Mouse (Mus musculus): ENCODE results near the gene Lrrc75a. TPM values are rescaled to one million over a fixed set of nuclear protein-coding genes. Genes with fewer than 3 reads are reported as not detected.

Gene Lrrc75a
- total RNA-seq, 2 experiments from 2014 or later: 13.0 to 14.2 TPM

GRCm38 (mm10) chr11:62646958-62647515, 1.3 kb downstream of the Lrrc75a start:
- DNase-seq (ENCODE audit: extremely low spot score in 1 of 2, low spot score in 2 of 2): no peak
- intact Hi-C loops (cut with DNase I): no loop called here

- DNase-seq (ENCODE audit: extremely low spot score in 1 of 2, low spot score in 2 of 2): no peak
- intact Hi-C loops (cut with DNase I): no loop called here
Observed at GRCm38 (mm10) chr11:62646495-62646843, 1.9 kb downstream of the Lrrc75a start.

- DNase-seq (ENCODE audit: extremely low spot score in 1 of 2, low spot score in 2 of 2): peak in 1 of 2 experiments; percentile 81
- intact Hi-C loops (cut with DNase I): no loop called here
Observed at GRCm38 (mm10) chr11:62645732-62646494, 2.4 kb downstream of the Lrrc75a start.

- intact Hi-C loops (cut with DNase I): no loop called here
- peak in 1 of 2 experiments; percentile 42 for DNase-seq (ENCODE audit: extremely low spot score in 1 of 2, low spot score in 2 of 2)
Observed at GRCm38 (mm10) chr11:62645337-62645675, 3.0 kb downstream of the Lrrc75a start.

DNA sequence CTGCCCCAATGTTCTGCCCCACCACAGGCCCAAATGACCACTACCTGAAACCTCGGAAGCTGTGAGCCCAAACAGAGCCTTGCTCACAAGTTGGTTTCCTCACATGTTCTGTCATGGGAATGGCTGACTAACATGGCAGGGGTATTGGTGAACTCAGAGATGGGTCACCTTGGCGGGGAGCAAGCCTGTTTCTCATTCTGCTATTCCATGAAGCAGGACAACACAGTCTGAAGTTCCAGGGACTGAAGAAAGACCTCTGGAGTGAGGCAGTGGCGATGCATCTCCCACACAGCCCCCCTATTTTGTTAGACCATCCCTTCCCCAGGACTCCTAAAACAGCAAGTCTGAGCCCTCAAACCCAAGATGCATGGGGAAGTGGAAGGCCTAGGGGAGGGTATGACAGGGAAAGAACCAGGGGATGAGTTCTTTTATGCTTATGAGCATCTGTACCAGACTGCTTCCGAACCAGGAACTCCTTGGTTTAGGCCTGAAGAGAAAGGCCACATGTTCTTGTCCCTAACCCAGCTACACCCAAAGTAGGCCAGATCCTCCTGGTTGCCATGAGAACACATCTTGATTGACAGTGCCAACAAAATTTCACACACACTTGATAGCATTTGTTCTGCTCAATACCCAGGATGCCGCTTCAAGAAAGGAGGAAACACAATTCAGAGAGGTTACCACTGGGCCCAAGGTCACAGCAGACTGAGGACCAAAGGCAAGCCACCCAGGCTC, 3.6 kb downstream of the Lrrc75a start:
- DNase-seq (ENCODE audit: extremely low spot score in 1 of 2, low spot score in 2 of 2): no peak
- intact Hi-C loops (cut with DNase I): no loop called here

DNA sequence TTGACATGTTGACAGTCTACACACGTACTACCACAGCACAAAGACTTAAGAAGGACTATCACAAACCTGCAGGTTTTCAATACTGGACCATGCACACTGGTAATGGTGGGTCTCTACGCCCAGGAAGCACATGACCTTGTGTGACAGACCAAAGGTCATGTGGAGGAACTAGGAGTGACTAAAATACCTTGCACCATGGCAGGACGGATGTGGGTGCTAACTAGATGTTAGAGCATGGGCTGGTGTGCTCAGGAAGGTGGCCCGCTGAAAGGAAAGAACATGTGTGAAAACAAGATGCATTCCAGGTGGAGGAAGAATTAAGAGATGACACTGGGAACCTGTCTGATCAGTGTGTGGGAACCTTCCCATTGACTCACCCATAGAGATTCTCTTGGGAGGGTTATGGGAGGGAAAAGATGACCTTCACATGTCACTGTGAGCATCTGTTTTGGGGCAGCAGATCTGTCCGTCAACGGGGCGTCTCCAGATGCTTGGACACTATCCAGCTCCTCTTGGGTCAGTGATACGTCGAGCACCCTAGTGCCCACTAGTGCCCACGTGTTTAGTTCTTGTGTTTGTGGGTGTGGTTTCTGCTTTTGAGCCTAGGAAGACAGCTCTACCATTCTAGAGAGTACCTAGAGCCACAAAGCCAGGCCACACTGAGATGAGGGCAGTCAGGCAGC, 4.5 kb downstream of the Lrrc75a start:
- no peak for DNase-seq (ENCODE audit: extremely low spot score in 1 of 2, low spot score in 2 of 2)
- intact Hi-C loops (cut with DNase I): no loop called here

DNA sequence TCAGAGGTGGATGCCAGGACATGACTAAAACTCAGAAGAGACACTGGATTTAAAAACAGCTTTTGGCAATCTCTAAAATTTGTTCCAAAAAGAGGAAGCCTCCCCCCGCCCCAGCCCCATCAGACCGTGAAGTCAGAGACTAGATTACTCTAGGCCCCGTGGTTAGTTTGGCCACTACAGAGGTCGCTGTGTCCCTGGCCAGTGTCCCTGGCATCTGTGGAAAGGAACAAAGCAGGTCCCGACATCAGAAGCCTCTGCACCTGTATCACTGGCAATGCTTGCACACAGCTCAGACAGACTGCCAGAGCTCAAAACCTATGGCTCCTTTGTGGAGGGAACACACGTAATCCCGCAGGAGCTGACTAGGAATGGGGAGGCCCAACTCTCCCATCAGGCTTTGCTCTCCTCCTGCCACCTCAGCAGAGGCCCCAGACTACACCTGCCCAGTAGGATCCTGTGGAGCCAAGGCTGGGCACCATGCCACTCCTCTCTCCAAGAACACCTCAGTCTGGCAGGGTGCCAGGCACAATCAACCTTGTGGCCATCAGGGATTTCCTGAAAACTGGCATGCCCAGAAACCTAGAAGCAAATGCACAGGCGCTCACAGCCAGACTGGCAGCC, 5.2 kb downstream of the Lrrc75a start:
- intact Hi-C loops (cut with DNase I): no loop called here
- DNase-seq (ENCODE audit: extremely low spot score in 1 of 2, low spot score in 2 of 2): peak in 1 of 2 experiments; percentile 65

DNA sequence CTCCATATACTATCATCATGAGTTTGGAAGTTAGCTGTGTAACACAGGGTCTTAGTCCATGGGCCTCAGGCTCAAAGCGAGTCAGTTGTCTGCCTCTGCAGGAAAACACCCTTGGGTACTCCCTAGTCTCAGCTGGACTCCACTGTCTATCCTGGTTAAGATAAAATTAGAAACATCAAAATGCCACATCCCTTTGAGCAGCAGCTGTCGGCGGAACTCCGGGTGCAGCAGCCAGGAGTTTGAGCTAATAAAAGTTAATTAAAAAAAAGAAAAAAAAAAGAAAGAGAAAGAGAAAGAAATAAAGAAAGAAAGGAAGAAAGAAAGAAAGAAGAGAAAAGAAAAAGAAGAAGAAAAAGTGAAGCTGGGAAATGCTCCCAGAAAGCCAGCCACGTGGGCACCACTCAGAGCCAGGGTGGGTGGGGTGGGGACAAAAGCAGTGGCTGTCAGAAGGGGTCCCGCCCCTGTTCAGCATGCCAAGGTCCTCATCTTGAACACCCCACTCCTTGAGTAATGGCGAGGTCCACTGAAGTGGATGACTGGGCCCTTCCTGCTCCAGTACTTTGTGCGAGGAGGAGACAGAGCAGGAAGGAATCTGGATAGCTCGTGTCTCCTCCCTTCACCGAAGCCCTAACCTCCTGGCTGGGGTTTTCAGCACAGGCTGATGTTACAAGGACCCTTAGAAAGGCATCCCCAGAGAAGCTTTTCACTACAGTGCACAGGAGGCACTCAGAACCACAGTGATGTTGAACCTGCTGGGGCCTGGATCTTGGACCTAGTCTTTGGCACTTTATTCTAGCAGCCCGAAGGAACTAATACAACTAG, 6.1 kb downstream of the Lrrc75a start:
- intact Hi-C loops (cut with DNase I): no loop called here
- no peak for DNase-seq (ENCODE audit: extremely low spot score in 1 of 2, low spot score in 2 of 2)

GRCm38 (mm10) chr11:62640378-62640777, 7.9 kb downstream of the Lrrc75a start:
- intact Hi-C loops (cut with DNase I): no loop called here
- no peak for DNase-seq (ENCODE audit: extremely low spot score in 1 of 2, low spot score in 2 of 2)

- DNase-seq (ENCODE audit: extremely low spot score in 1 of 2, low spot score in 2 of 2): no peak
Observed at GRCm38 (mm10) chr11:62638402-62638801, 9.9 kb downstream of the Lrrc75a start.

DNA sequence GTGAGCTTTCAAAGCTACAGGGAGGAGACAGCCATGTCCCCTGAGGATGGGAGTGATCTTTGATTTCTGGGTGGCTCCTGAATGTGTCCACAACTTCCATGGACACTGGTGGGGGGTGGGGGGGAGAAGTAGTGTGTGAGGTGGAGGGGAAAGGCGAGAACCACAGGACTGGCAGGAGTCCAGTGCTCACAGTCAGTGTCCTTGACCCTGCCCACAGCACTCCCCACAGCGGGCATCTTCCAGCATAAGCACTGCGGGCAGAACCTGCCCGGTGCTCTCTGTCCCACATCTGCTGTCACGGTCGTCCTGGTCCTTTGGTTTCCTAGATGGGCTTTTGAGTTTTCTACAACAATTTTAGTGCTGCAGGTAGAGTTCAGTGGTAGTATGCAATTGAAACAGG, 10.5 kb downstream of the Lrrc75a start:
- DNase-seq (ENCODE audit: extremely low spot score in 1 of 2, low spot score in 2 of 2): peak in 1 of 2 experiments; percentile 39
- intact Hi-C loops (cut with DNase I): no loop called here

More at GRCm38 (mm10) chr11:62638402-62638801, 9.9 kb downstream of the Lrrc75a start:
- intact Hi-C loops (cut with DNase I): no loop called here

DNA sequence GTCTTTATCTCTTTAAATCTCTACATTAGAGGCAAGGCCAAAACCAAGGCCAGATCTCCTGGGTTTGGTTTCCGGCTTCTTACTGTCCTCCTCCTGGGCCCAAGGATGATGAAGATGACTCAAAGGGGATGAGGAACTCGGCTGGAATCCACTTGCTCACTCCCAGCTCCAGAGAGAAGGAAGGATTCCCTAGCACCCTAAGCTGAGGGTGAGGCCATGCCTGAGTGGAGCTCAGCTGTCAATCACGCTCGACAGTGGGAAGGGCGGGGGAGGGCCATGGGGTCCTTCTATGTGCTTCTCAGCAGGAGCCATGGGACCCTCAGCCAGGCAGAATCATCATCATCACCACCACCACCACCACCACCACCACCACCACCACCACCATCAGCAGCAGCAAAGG, 10.9 kb downstream of the Lrrc75a start:
- DNase-seq (ENCODE audit: extremely low spot score in 1 of 2, low spot score in 2 of 2): peak in 1 of 2 experiments; percentile 34
- intact Hi-C loops (cut with DNase I): no loop called here

GRCm38 (mm10) chr11:62636840-62637221, 11.5 kb downstream of the Lrrc75a start:
- DNase-seq (ENCODE audit: extremely low spot score in 1 of 2, low spot score in 2 of 2): peak in 1 of 2 experiments; percentile 40
- intact Hi-C loops (cut with DNase I): no loop called here

- intact Hi-C loops (cut with DNase I): no loop called here
- DNase-seq (ENCODE audit: extremely low spot score in 1 of 2, low spot score in 2 of 2): no peak
Observed at GRCm38 (mm10) chr11:62636105-62636839, 12.1 kb downstream of the Lrrc75a start.

DNA sequence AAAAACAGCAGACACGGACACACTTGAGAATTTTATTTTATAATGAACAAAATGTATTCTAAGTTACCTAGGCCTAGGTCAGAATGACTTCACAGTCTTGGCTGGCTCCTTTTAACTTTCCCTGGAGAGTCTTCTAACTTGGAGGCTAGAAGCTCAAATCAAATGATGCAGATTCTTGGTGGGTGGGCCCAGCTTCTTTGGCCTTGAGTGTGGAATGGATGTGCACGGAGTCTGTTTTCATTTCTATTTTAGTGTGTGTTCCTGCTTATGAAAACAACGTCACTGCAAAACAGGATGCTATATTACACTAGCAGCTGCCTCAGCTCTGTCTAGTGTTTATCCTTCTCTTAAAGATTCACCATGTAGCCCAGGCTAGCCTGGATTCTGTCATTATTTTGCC, 12.9 kb downstream of the Lrrc75a start:
- intact Hi-C loops (cut with DNase I): no loop called here
- peak in 1 of 2 experiments; percentile 34 for DNase-seq (ENCODE audit: extremely low spot score in 1 of 2, low spot score in 2 of 2)

DNA sequence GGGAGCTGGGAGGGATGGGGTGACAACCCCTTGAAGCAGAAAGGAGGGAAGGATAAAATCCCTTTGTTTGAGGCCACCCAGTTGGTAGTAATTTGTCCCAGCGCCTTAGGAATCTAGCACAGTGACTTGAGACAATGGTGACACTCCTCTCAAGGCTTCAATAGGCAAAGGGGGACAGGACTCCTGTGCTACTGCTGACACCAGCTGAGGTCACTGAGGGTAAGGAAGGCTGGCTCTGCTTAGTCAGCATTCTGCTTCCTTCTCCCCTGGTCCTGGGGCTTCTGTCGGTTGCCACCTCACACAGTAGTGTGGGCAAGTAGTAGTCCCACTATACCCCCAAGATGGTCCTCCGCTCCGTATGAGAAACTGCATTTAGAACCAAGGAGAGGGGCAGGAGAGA, 17.2 kb downstream of the Lrrc75a start:
- intact Hi-C loops (cut with DNase I): no loop called here
- no peak for DNase-seq (ENCODE audit: extremely low spot score in 1 of 2, low spot score in 2 of 2)

DNA sequence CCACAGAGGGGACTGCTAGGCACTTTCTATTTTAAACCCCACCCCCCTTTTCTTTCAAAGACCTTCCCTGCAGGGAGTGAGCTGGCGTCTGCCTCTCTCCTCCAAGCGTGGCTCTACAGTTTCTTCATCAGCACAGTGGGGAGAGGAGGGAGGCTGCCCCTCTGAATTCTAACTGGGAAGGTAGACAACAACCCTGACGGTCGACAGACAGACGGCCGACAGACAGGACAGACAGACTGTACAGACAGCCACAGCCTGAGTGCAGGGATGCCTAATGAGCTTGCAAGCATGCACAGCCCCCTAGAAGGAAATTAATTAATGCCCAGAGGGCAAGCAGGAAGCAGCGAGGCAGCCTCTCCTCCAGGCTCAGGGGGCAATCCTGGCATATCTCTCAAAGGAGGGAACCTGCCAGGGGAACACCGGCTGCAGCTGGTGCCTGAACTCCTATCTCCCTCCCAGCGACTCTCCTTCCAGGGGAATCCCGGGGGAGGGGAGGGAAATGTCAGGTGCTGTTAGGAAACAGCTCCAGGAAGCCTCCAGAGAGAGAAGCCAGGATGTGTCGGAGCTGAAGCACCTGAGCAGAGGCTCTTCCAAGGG, 18.0 kb downstream of the Lrrc75a start:
- DNase-seq (ENCODE audit: extremely low spot score in 1 of 2, low spot score in 2 of 2): no peak
- intact Hi-C loops (cut with DNase I): no loop called here
